11 mouse cellular contexts compared by ENCODE assay signal in genomic region chr7:49638941-49639776, GRCm38 (mm10). TPM values are rescaled to one million over a fixed set of nuclear protein-coding genes. Genes with fewer than 3 reads are reported as not detected.
DNase-seq lines count a peak whose midpoint lies in the region; ATAC-seq and TF ChIP-seq lines count a peak whose summit lies in the region.
"Had no signal": no experiment of that assay in that cellular context is flagged by ENCODE, and none has a peak within 500 bp of the region (broad histone marks: within the 10 kb centered on the region; RNA-seq: fewer than 3 reads in every experiment).

No protein-coding gene starts in this region.

- TF ChIP-seq CTCF in kidney, adult 2 months (conservative IDR thresholded peaks at IDR 0.05; ENCODE audit: insufficient read depth, insufficient read length, low read depth, low read length) = no peak

- TF ChIP-seq POLR2A in kidney, adult 2 months (IDR thresholded peaks at IDR 0.05; ENCODE audit: low read depth, low read length) = no peak

- no peak overlapping the region for H3K27ac ChIP-seq in kidney, embryonic 16.5 days (ENCODE audit: low read length)
- H3K27ac ChIP-seq in kidney, adult 2 months (ENCODE audit: insufficient read depth, low read depth, low read length) = no peak overlapping the region
- no peak overlapping the region for H3K27ac ChIP-seq in embryonic facial prominence, embryonic 12.5 days
- H3K27ac ChIP-seq in limb, embryonic 15.5 days = no peak overlapping the region

- DNase-seq in kidney, adult 2 months = no peak
- peak; percentile 39 for DNase-seq in R1 (ENCODE audit: low read depth, low spot score)
- no peak for DNase-seq in yolk sac, embryonic 10.5 days (ENCODE audit: low spot score)
- no peak for DNase-seq in spleen, postnatal 10 days (ENCODE audit: low spot score in 2 of 2)
- DNase-seq: adrenal gland, postnatal 25 days; cerebellum, adult 9-10 months; left cerebral cortex, postnatal 4 days had no signal

- peak overlapping the region; percentile 29 for H3K4me2 ChIP-seq in kidney, embryonic 16.5 days (replicated peaks; ENCODE audit: low read depth, low read length)
- peak overlapping the region; percentile 24; the same call in 1 of the 2 replicates for H3K4me2 ChIP-seq in embryonic facial prominence, embryonic 12.5 days (replicated peaks)
- H3K4me2 ChIP-seq in limb, embryonic 15.5 days = peak overlapping the region; percentile 23

- 2% methylated on average over 35 of the region's 35 CpGs for WGBS in kidney, embryonic 16.5 days
- 5% methylated on average over 35 of the region's 35 CpGs for WGBS in kidney, adult 2 months
- WGBS in embryonic facial prominence, embryonic 12.5 days = under 1% methylated on average over 35 of the region's 35 CpGs
- 4% methylated on average over 35 of the region's 35 CpGs for WGBS in limb, embryonic 15.5 days

- H3K4me1 ChIP-seq in kidney, embryonic 16.5 days (ENCODE audit: insufficient read depth, low read length) = peaks cover 11% of the 10 kb centered on the region
- H3K4me1 ChIP-seq in kidney, adult 2 months (ENCODE audit: control insufficient read depth, insufficient read depth, low read length) = no peaks in the 10 kb centered on the region
- no peaks in the 10 kb centered on the region for H3K4me1 ChIP-seq in embryonic facial prominence, embryonic 12.5 days
- peaks cover 34% of the 10 kb centered on the region for H3K4me1 ChIP-seq in limb, embryonic 15.5 days

- no peaks in the 10 kb centered on the region; the same call in 1 of the 2 replicates for H3K9me3 ChIP-seq in kidney, embryonic 16.5 days (ENCODE audit: low read length)
- no peaks in the 10 kb centered on the region for H3K9me3 ChIP-seq in embryonic facial prominence, embryonic 12.5 days
- no peaks in the 10 kb centered on the region for H3K9me3 ChIP-seq in limb, embryonic 15.5 days

- H3K4me3 ChIP-seq in kidney, embryonic 16.5 days (ENCODE audit: low read length) = peak overlapping the region; percentile 22
- no peak overlapping the region for H3K4me3 ChIP-seq in kidney, adult 2 months (ENCODE audit: insufficient read depth, low read depth, low read length)
- 0 out of 2 replicates have a peak overlapping the region, but pooled peaks have one; percentile 4 for H3K4me3 ChIP-seq in embryonic facial prominence, embryonic 12.5 days
- peak overlapping the region; percentile 21 for H3K4me3 ChIP-seq in limb, embryonic 15.5 days

- no peak for ATAC-seq in kidney, embryonic 16.5 days (ENCODE audit: low FRiP score, low TSS enrichment)
- ATAC-seq in embryonic facial prominence, embryonic 12.5 days (ENCODE audit: insufficient number of reproducible peaks, insufficient read depth, low FRiP score, low TSS enrichment) = no peak
- ATAC-seq in limb, embryonic 15.5 days (ENCODE audit: insufficient number of reproducible peaks, low FRiP score, low TSS enrichment, low read depth) = no peak

- peaks cover 85% of the 10 kb centered on the region for H3K27me3 ChIP-seq in kidney, embryonic 16.5 days (ENCODE audit: insufficient read depth, low read length)
- H3K27me3 ChIP-seq in kidney, adult 2 months (replicated peaks; ENCODE audit: control insufficient read depth, insufficient read depth, low read length) = peaks cover 16% of the 10 kb centered on the region
- H3K27me3 ChIP-seq in embryonic facial prominence, embryonic 12.5 days = peaks cover 74% of the 10 kb centered on the region
- peaks cover 71% of the 10 kb centered on the region for H3K27me3 ChIP-seq in limb, embryonic 15.5 days

- H3K9ac ChIP-seq in kidney, embryonic 16.5 days (replicated peaks; ENCODE audit: low read length) = no peak overlapping the region
- H3K9ac ChIP-seq in embryonic facial prominence, embryonic 12.5 days = no peak overlapping the region
- no peak overlapping the region for H3K9ac ChIP-seq in limb, embryonic 15.5 days

- H3K36me3 ChIP-seq in kidney, embryonic 16.5 days (ENCODE audit: insufficient read depth, low read length) = no peaks in the 10 kb centered on the region
- no peaks in the 10 kb centered on the region for H3K36me3 ChIP-seq in kidney, adult 2 months (ENCODE audit: control insufficient read depth, insufficient read depth, low read length)
- H3K36me3 ChIP-seq in embryonic facial prominence, embryonic 12.5 days = no peaks in the 10 kb centered on the region
- H3K36me3 ChIP-seq in limb, embryonic 15.5 days = no peaks in the 10 kb centered on the region

RNA-seq across cellular contexts. Expression of gene Dbx1, which starts 2.5 kb away (rescaled TPM):
- not detected in 2 replicates for polyA plus RNA-seq in kidney, embryonic 16.5 days (2015; fragmentation: Nextera tagmentation; extraction: Ambion mirVana)
- not detected in 2 replicates for polyA plus RNA-seq in kidney, adult 2 months (2012; rRNA removed)
- polyA plus RNA-seq in embryonic facial prominence, embryonic 12.5 days (2016; fragmentation: Nextera tagmentation; extraction: Ambion mirVana) = 1.1 and 1.8 TPM in 2 replicates
- 2.0 and 3.5 TPM in 2 replicates for polyA plus RNA-seq in limb, embryonic 15.5 days (2015; fragmentation: Nextera tagmentation; extraction: Ambion mirVana)
- polyA plus RNA-seq: kidney, embryonic 14.5 days had no signal
